Mouse (Mus musculus): ENCODE measurements around the gene Mgat4a.

Gene Mgat4a

DNA sequence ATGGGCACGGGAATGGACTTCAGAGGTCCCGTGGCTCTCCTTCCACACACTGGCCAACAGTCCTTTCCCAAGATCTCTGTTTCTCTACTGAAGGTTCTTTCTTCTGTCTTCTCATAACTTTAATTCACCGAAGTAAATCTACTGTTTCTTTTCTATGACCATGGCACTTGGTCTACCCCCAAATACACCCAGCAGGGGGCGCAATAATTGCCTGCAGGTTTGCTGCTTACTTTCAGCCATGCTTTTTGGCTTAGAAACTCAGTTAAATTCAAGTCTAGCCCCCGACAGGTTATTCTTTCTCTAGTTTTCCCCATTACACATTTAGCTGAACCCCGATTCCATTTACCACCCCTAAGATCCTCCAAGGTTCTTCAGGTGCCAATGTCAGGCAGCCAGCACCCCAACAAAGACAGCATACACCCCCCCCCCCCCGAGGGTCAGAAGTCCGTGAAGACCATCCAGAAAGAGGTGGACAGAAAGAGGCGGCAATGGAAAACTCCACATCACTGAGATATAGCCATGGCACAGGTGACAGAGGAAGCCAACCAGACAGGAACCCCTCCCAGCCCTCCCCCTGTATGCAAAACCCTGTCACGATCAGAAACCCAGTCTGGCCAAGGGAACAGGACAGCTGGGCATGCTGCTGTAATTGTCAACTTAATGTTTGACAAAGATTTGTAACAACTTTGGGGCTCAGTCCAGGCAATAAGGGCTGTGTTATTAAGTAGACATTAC lies 92.3 kb downstream of the Mgat4a start:
- peak; percentile 77 for DNase-seq

DNA sequence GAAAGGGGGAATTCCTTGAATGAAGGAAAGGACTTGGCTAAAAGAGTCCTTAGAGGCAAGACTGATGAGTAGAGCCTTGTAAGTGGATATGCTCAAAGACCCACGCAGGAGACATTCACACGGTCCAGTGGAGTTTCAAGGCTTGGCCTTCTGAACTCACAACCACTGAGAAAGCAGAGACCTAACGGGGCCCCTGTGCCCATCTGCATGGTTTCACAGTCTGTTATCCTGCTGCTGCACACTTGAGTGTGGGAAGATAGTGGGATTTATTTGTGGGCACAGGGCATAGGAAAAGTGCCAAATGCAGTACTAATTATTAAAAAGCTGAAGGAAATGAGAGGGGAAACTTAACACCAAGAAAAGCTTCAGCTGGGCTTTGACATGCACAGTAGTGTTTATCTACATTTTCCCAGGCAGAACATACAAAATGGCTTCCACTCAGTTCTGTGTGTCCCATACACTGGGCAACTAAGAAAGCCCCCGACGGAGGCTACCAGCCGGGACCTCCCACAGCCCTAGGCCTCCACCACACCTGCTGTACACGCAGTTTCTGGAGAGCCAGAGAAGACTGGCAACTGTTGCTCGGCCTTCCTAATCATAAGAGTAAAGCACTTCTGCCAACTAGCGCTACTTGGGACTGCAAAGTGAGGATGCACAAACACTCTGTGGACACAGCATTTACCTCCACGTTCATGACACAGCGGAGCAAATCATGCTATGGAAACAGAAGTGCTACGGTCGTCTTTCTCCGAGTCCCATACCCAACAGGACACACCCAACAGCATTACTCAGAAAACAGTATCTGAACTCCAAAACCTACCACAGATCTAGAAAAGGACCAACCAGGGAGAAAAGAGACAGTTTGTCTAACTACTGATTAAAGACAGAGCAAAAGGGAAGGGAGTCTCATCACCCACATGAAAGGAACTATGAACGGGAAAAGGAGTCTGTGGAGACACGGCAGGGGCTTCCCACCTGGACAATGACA lies 97.7 kb downstream of the Mgat4a start:
- DNase-seq, result no peak

DNA sequence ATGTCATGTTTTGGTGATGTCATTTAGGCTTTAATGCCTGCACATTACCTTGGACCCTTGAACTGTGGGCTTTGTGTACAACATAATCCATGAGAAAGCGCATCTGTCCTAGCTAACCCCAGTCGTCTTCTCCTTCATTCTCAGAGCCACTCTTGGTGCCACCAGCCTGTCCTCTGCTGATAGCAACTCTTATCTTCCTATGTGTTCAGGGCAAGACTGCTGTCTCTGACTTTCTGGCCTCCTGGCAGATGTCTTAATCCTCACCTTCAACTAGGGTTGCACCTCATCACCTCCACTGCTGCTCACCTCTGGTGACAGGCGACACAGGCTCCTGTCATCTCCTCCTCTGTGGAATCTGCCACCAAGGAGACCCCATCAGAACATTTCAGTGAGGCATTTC lies 104.4 kb downstream of the Mgat4a start:
- DNase-seq, result no peak

DNA sequence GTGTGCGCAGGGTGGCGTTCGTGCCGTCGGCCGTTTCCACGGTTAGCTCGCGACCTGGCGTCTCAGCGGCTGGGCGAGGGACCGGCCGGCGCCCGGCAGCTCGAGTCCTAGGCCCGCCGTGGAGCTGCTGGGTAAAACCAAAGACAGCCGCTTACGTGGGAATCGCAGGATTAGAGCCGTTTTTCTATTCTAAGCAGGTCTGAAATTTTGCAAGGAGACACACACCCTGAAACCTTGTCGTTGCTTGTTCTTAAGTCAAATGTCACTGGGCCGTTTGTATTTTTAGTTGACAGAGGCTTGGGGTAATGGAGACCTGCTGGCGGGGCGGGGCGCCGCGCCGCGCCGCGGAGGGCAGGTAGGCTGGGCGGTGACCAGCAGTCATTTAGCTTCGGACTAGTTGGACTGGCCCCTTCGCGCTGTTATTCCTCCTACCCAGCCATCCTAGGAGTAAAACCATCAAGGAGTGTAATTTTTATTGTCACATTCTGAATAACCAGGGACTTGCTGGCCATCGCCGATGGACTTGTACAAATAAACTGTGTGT lies 110.4 kb downstream of the Mgat4a start:
- no peak for DNase-seq

DNA sequence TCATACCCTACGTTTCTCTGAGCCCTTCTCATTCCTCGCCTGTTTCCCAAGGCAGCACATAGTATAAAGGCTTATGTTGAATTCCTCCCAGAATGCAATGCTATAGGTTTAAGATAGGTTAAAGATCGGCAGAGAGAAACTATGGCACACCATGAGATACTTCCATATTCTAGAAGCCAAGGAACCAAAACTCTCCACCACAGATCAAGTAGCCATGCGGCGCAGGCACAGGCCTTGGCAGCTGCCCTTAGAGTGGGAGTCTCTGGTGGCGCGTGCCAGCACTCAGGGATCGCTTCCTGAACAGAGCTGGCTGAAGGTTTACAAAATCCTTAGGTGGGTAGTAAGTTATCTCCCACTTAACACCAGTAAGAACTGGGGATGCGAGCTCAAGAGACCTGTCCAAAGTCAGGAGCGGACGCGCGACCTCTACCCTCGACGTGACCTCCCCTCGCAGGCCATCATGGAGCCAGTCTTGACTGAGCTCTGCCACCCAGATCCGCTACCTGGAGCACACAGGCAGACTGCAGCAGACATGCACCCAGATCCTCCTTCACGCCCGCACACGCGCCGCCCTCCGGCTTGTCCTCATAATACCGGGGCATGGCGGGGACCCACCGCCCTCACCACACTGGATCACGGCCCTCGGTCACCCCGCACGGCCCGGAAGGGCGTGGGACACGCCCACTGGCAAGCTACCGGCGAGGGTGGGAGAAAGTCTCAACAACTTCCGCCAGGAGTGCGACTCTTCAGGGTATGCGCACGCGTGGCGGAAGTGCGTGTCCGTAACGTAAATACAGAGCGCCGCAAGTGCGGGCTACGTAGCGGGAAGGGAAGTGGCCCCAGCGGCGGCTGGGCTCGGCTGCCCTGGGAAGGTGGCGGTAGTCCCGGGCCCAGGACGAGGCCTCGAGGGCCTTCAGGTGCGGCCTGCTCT lies 111.2 kb downstream of the Mgat4a start, which contains the start of the genes Coa5 and Unc50:
Gene Coa5 (minus strand): TSS at position 738 of the 931 bp plus-strand sequence.
Gene Unc50 (plus strand): TSS at position 774 of the 931 bp plus-strand sequence.
- peak; percentile 89 for DNase-seq

GRCm38 (mm10) chr1:37428911-37429310 lies 111.9 kb downstream of the Mgat4a start:
- DNase-seq, result no peak

DNA sequence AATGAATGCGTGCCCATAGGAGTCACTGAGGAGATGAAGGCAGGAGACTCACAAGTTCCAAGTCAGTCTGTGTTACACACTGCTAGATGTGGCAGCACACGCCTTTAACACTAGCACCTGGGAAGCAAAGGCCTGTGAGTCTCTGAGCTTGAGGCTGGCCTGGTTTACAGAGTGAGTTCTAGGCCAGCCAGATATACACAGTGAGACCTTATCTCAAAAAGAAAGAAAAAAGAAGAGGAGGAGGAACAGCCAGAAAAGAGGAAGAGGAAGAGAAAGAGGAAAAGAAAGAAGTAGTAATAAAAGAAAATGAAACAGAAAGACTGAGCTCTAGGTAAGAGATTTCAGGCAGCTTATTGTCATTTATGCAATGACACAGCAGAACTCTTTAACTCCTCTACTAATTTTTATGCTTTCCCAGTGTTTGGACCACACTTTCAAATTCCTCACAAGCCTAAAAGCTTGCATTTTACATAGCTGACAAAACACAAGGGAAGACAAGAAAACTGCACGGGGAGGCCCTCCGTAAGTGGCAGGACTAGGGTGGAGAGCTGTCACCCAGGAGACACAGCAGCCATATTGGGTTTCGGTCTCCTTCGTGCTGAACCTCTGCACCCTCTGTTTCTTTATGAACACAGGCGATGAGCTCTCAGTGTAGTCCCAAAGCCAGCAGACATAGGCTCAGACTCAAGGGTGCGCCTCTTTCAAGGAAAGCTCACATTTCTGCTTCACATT lies 113.5 kb downstream of the Mgat4a start:
- DNase-seq, result no peak

- peak; percentile 64 for DNase-seq
Observed at GRCm38 (mm10) chr1:37419420-37419819, 121.4 kb downstream of the Mgat4a start.

DNA sequence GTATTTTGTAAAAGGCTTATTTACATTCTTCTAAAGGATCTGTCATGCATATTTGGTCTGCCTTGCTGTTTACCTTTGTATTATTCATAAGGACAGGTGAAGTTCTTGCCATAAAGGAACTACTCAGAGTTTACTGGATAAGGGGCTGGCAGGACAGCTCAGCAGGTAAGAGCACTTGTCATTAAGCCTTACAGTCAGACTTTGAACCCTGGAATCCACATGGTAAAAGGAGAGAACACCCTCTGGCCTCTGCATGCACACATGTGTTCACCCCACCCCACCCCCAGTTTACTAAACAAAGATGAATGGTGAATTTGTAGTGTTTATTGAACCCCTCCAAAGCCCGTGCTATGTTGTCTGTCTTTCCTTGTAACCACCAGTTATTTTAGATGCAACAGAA lies 125.4 kb downstream of the Mgat4a start:
- DNase-seq, result no peak

GRCm38 (mm10) chr1:37409647-37410046 lies 131.2 kb downstream of the Mgat4a start:
- no peak for DNase-seq

GRCm38 (mm10) chr1:37408678-37409077 lies 132.1 kb downstream of the Mgat4a start:
- no peak for DNase-seq

GRCm38 (mm10) chr1:37408059-37408458 lies 132.8 kb downstream of the Mgat4a start:
- DNase-seq, result no peak

GRCm38 (mm10) chr1:37407228-37407627 lies 133.6 kb downstream of the Mgat4a start:
- no peak for DNase-seq

DNA sequence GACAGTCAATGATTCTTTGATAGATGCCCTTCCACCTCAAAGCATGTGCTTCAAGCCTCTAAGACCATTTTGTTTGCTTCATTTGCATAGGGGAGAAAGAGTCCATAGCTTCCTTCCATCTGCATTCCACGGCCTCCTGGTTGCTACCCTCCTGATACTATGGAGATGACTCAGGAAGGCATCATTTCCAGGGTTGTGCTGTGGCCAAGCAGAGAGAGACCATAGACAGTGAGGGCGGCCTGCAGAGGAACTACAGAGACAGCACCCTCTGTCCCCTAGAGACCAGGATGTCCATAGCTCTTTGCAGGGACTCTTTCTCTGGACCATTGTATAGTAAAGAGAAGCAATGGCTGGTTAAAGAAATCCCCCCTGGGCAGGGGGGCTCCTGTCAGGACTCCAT lies 135.7 kb downstream of the Mgat4a start:
- no peak for DNase-seq

- peak; percentile 55 for DNase-seq
Observed at GRCm38 (mm10) chr1:37401687-37402086, 139.1 kb downstream of the Mgat4a start.

- DNase-seq, result no peak
Observed at GRCm38 (mm10) chr1:37399734-37400133, 141.1 kb downstream of the Mgat4a start.

- no peak for DNase-seq
Observed at GRCm38 (mm10) chr1:37398961-37399360, 141.9 kb downstream of the Mgat4a start.

GRCm38 (mm10) chr1:37396481-37396880 lies 144.3 kb downstream of the Mgat4a start:
- no peak for DNase-seq

GRCm38 (mm10) chr1:37393174-37393573 lies 147.6 kb downstream of the Mgat4a start:
- DNase-seq, result peak; percentile 18

Measured in right cerebral cortex, postnatal 4 days (tissue).